Comparison of ENCODE assay signal across 25 mouse cellular contexts in genomic region chr3:122972126-122972822, GRCm38 (mm10). TPM values are rescaled to one million over a fixed set of nuclear protein-coding genes. Genes with fewer than 3 reads are reported as not detected.
DNase-seq lines count a peak whose midpoint lies in the region; ATAC-seq lines count a peak whose summit lies in the region.
"Had no signal": no experiment of that assay in that cellular context is flagged by ENCODE, and none has a peak within 500 bp of the region (broad histone marks: within the 10 kb centered on the region; RNA-seq: fewer than 3 reads in every experiment).

No protein-coding gene starts in this region.

- H3K9me3 ChIP-seq in embryonic facial prominence, embryonic 10.5 days, result no peaks in the 10 kb centered on the region
- H3K9me3 ChIP-seq in kidney, embryonic 14.5 days (ENCODE audit: control insufficient read depth, low read length), result no peaks in the 10 kb centered on the region
- H3K9me3 ChIP-seq: forebrain, embryonic 13.5 days; heart, embryonic 10.5 days; hindbrain, embryonic 15.5 days had no signal

- DNase-seq in embryo, embryonic 10 days (ENCODE audit: low spot score), result peak; percentile 50
- DNase-seq in embryonic facial prominence, embryonic 10.5 days (ENCODE audit: low spot score), result peak; percentile 53
- no peak for DNase-seq in urinary bladder, postnatal 14 days (ENCODE audit: low spot score)
- DNase-seq: adrenal gland, adult 2 months; adrenal gland, postnatal 25 days; cerebellum, adult 8-10 months; cerebellum, postnatal 14 days; forebrain, postnatal 0 days; gastrocnemius, adult 2 months; gastrocnemius, postnatal 25 days; heart, adult 18-20 months; heart, postnatal 10 days had no signal

- peak; percentile 36; the same call in 1 of the 2 replicates for ATAC-seq in common myeloid progenitor, adult 5-6 weeks (replicated peaks; ENCODE audit: low read depth, poor library complexity, severe bottlenecking)
- peak; percentile 86 for ATAC-seq in megakaryocyte, adult 5-6 weeks (ENCODE audit: poor library complexity, severe bottlenecking)
- ATAC-seq in cerebellum, adult (ENCODE audit: insufficient number of reproducible peaks, low FRiP score, low TSS enrichment), result no peak
- ATAC-seq in kidney, embryonic 14.5 days (ENCODE audit: low FRiP score, low TSS enrichment), result no peak
- ATAC-seq: forebrain, embryonic 13.5 days; forebrain, postnatal 0 days; intestine, embryonic 16.5 days had no signal

- no peak overlapping the region for H3K4me2 ChIP-seq in kidney, embryonic 14.5 days (replicated peaks; ENCODE audit: low read depth, low read length)
- H3K4me2 ChIP-seq: forebrain, embryonic 13.5 days; hindbrain, embryonic 15.5 days had no signal

- no peak overlapping the region for H3K9ac ChIP-seq in kidney, embryonic 14.5 days (ENCODE audit: low read depth, low read length)
- H3K9ac ChIP-seq: forebrain, embryonic 13.5 days; forebrain, postnatal 0 days; hindbrain, embryonic 15.5 days had no signal

- H3K36me3 ChIP-seq in embryonic facial prominence, embryonic 10.5 days (replicated peaks), result peaks cover 8% of the 10 kb centered on the region
- peaks cover 7% of the 10 kb centered on the region for H3K36me3 ChIP-seq in kidney, embryonic 14.5 days (ENCODE audit: control insufficient read depth, insufficient read depth, low read length)

- H3K27me3 ChIP-seq in embryonic facial prominence, embryonic 10.5 days (replicated peaks; ENCODE audit: low read depth, poor library complexity, severe bottlenecking), result no peaks in the 10 kb centered on the region
- no peaks in the 10 kb centered on the region for H3K27me3 ChIP-seq in kidney, embryonic 14.5 days (ENCODE audit: control insufficient read depth, insufficient read depth, low read length)
- H3K27me3 ChIP-seq: forebrain, embryonic 13.5 days; hindbrain, embryonic 15.5 days had no signal

- H3K27ac ChIP-seq in embryonic facial prominence, embryonic 10.5 days (replicated peaks), result no peak overlapping the region; the same call in 1 of the 2 replicates
- no peak overlapping the region for H3K27ac ChIP-seq in kidney, embryonic 14.5 days (ENCODE audit: low read depth, low read length)
- H3K27ac ChIP-seq: forebrain, embryonic 13.5 days; gastrocnemius, adult 2 months; heart, embryonic 10.5 days; hindbrain, embryonic 15.5 days had no signal

- no peak overlapping the region for H3K4me3 ChIP-seq in embryonic facial prominence, embryonic 10.5 days
- no peak overlapping the region for H3K4me3 ChIP-seq in kidney, embryonic 14.5 days (ENCODE audit: low read length)
- H3K4me3 ChIP-seq: forebrain, embryonic 13.5 days; gastrocnemius, adult 2 months; heart, embryonic 10.5 days; hindbrain, embryonic 15.5 days had no signal

- WGBS in embryonic facial prominence, embryonic 10.5 days, result 41% methylated on average over 3 of the region's 3 CpGs
- 63% methylated on average over 3 of the region's 3 CpGs for WGBS in kidney, embryonic 14.5 days

- H3K4me1 ChIP-seq in embryonic facial prominence, embryonic 10.5 days, result peaks cover 19% of the 10 kb centered on the region
- H3K4me1 ChIP-seq in kidney, embryonic 14.5 days (ENCODE audit: control insufficient read depth, insufficient read depth, low read length), result 0 out of 2 replicates have a peak, but pooled peaks cover 5% of the 10 kb centered on the region

RNA-seq across cellular contexts. Expression of gene Usp53, which starts 12.0 kb away (rescaled TPM):
- 10.6 and 20.8 TPM in 2 replicates for total RNA-seq in common myeloid progenitor, adult 5-6 weeks (2017)
- polyA plus RNA-seq in embryonic facial prominence, embryonic 10.5 days (2016; fragmentation: Nextera tagmentation; extraction: Ambion mirVana), result 5.9 and 7.5 TPM in 2 replicates
- total RNA-seq in megakaryocyte, adult 5-6 weeks (2015), result 4.8 and 6.0 TPM in 2 replicates
- 5.6 and 8.4 TPM in 2 replicates for total RNA-seq in megakaryocyte, adult 5-6 weeks (2017)
- polyA plus RNA-seq in kidney, embryonic 14.5 days (2014; fragmentation: Nextera tagmentation; extraction: Ambion mirVana), result 7.1 and 16.4 TPM in 2 replicates

RNA-seq across cellular contexts. Expression of gene 1810037I17Rik, which starts 48.3 kb away (rescaled TPM):
- total RNA-seq in common myeloid progenitor, adult 5-6 weeks (2017), result 27.8 and 34.7 TPM in 2 replicates
- polyA plus RNA-seq in embryonic facial prominence, embryonic 10.5 days (2016; fragmentation: Nextera tagmentation; extraction: Ambion mirVana), result 73.8 and 78.3 TPM in 2 replicates
- total RNA-seq in megakaryocyte, adult 5-6 weeks (2015), result 75.4 and 89.8 TPM in 2 replicates
- 40.3 and 41.2 TPM in 2 replicates for total RNA-seq in megakaryocyte, adult 5-6 weeks (2017)
- polyA plus RNA-seq in kidney, embryonic 14.5 days (2014; fragmentation: Nextera tagmentation; extraction: Ambion mirVana), result 91.8 and 125 TPM in 2 replicates

RNA-seq across cellular contexts. Expression of gene Gm10959, which starts 53.1 kb away (rescaled TPM):
- not detected in 2 replicates for total RNA-seq in common myeloid progenitor, adult 5-6 weeks (2017)
- polyA plus RNA-seq in embryonic facial prominence, embryonic 10.5 days (2016; fragmentation: Nextera tagmentation; extraction: Ambion mirVana), result not detected in 2 replicates
- total RNA-seq in megakaryocyte, adult 5-6 weeks (2015), result not detected in 2 replicates
- not detected in 2 replicates for total RNA-seq in megakaryocyte, adult 5-6 weeks (2017)
- not detected in 2 replicates for polyA plus RNA-seq in kidney, embryonic 14.5 days (2014; fragmentation: Nextera tagmentation; extraction: Ambion mirVana)
- total RNA-seq: adrenal gland, adult 2 months; adrenal gland, postnatal 25 days; ES-E14; forebrain, postnatal 0 days; gastrocnemius, adult 2 months; gastrocnemius, postnatal 25 days; heart, adult 18-20 months; heart, postnatal 10 days; hematopoietic stem cell, adult 5-6 weeks had no signal
- polyA plus RNA-seq: adrenal gland, adult 2 months; cortical plate, adult 2 months; embryonic facial prominence, embryonic 14.5 days; forebrain, embryonic 13.5 days; forebrain, postnatal 0 days; heart, embryonic 10.5 days; heart, embryonic 14.5 days; hindbrain, embryonic 15.5 days; intestine, embryonic 16.5 days had no signal

Comparison
In these comparisons a context has a peak if more than half of its experiments do, and no peak if none do; other contexts are left out.
1. ATAC-seq: peak in common myeloid progenitor, adult 5-6 weeks (single experiment) and megakaryocyte, adult 5-6 weeks (single experiment); none in cerebellum, adult (single experiment) and kidney, embryonic 14.5 days (single experiment).